Mouse (Mus musculus) ES-Bruce4 (cell line): ENCODE measurements around the gene Dhx37.

Experiments used
- CTCF ChIP-seq: IDR thresholded peaks from one replicate; pipeline ENCODE4 v1.8.1; 2011; ENCODE audit warnings: low read depth, low read length
- EP300 ChIP-seq: IDR thresholded peaks from 2 replicates; pipeline ENCODE4 v1.6.1; 2011; ENCODE audit warnings: low read depth, low read length; ENCODE audit not compliant: insufficient read depth
- POLR2A ChIP-seq: IDR thresholded peaks from one replicate; pipeline ENCODE4 v1.8.1; 2011; ENCODE audit warnings: low read length; ENCODE audit not compliant: insufficient read depth

- TF ChIP-seq POLR2A (no peak), CTCF (no peak), EP300 (0 out of 2 replicates have a peak, but pooled peaks have one; percentile 38)
These were observed 27.5 kb downstream of the Dhx37 start for GRCm38 (mm10) chr5:125406322-125407016.
